In the genomic region with DNA sequence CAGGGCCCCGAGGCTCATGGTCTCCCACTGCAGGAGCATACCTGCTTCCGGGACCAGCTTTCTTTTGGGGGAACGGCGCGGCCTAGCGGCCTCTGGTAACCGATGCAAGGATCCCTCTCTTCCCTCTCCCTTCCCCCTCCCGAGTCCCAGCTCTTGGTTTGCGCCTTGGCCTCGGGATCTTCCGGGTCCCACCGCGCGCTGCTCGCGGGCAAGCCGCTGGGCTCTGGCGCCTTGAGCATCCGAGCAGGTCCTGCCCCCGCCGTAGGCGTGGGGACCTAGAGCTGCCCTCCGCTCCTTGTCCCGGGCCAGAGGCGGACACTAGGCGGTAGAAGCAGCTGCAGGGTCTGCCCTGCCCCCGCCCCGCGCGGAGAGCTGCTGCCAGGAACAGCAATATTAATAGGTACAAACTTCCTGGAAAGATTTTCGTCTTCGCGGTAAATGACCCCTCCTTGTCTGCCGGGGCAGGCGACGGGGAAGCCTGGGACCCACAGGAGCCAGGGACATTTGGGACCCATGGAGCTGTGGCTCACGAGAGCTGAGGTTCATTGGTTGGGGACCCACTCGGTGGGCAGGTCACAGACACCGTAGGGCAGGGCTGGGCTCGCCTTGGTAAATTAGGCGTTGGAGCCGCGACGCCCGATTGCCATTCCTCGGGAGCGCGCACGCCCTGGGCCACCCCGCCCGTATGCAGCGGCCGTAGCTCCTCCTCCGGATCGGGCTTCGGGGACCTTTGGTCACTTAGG, we compare ENCODE assay signal across 8 mouse cellular contexts. TPM values are rescaled to one million over a fixed set of nuclear protein-coding genes. Genes with fewer than 3 reads are reported as not detected.
DNase-seq lines count a peak whose midpoint lies in the region; ATAC-seq and TF ChIP-seq lines count a peak whose summit lies in the region.

No protein-coding gene starts in this region.

- ATAC-seq in forebrain, embryonic 12.5 days (ENCODE audit: low FRiP score): peak; percentile 90
- peak; percentile 91 for ATAC-seq in heart, postnatal 0 days (ENCODE audit: insufficient read depth, low read depth)
- peak; percentile 85 for ATAC-seq in liver, embryonic 14.5 days (ENCODE audit: insufficient read depth)
- ATAC-seq in stomach, embryonic 15.5 days (ENCODE audit: insufficient read depth, low FRiP score, low read depth): peak; percentile 85

- WGBS in forebrain, embryonic 12.5 days: under 1% methylated on average over 56 of the region's 56 CpGs
- WGBS in heart, postnatal 0 days: under 1% methylated on average over 56 of the region's 56 CpGs
- under 1% methylated on average over 56 of the region's 56 CpGs for WGBS in liver, embryonic 14.5 days (ENCODE audit: insufficient replicate concordance)
- WGBS in stomach, embryonic 15.5 days: under 1% methylated on average over 56 of the region's 56 CpGs

- TF ChIP-seq CTCF in E14TG2a.4 (conservative IDR thresholded peaks at IDR 0.05; ENCODE audit: low read length): peak; percentile 23
- peak; percentile 58 for TF ChIP-seq CTCF in heart, postnatal 0 days (IDR thresholded peaks at IDR 0.05; ENCODE audit: low read depth)
- peak; percentile 66 for TF ChIP-seq CTCF in liver, embryonic 14.5 days (IDR thresholded peaks at IDR 0.05; ENCODE audit: low read depth)

- H3K9me3 ChIP-seq in E14TG2a.4 (ENCODE audit: low read length): no peaks in the 10 kb centered on the region
- H3K9me3 ChIP-seq in forebrain, embryonic 12.5 days: 0 out of 2 replicates have a peak, but pooled peaks cover 4% of the 10 kb centered on the region
- H3K9me3 ChIP-seq in heart, postnatal 0 days (replicated peaks; ENCODE audit: control insufficient read depth, low read length): no peaks in the 10 kb centered on the region
- H3K9me3 ChIP-seq in liver, embryonic 14.5 days (ENCODE audit: control insufficient read depth, low read length): peaks cover 3% of the 10 kb centered on the region
- H3K9me3 ChIP-seq in stomach, embryonic 15.5 days: no peaks in the 10 kb centered on the region

- H3K4me3 ChIP-seq in E14TG2a.4 (replicated peaks; ENCODE audit: low read length): peak overlapping the region; percentile 90
- peak overlapping the region; percentile 56 for H3K4me3 ChIP-seq in forebrain, embryonic 12.5 days (replicated peaks)
- H3K4me3 ChIP-seq in heart, postnatal 0 days (ENCODE audit: low read depth, low read length): peak overlapping the region; percentile 71
- H3K4me3 ChIP-seq in liver, embryonic 14.5 days (ENCODE audit: insufficient read depth in 1 of 2, low read depth in 2 of 2, low read length in 2 of 2): peak overlapping the region; percentile 56 to 68
- H3K4me3 ChIP-seq in stomach, embryonic 15.5 days (replicated peaks): peak overlapping the region; percentile 62

- peak overlapping the region; percentile 68 for H3K9ac ChIP-seq in forebrain, embryonic 12.5 days
- H3K9ac ChIP-seq in heart, postnatal 0 days (replicated peaks; ENCODE audit: low read depth, low read length): peak overlapping the region; percentile 84
- peak overlapping the region; percentile 73 for H3K9ac ChIP-seq in liver, embryonic 14.5 days (replicated peaks)
- H3K9ac ChIP-seq in stomach, embryonic 15.5 days: peak overlapping the region; percentile 78

- DNase-seq in c-Kit-positive CD71-positive TER-119-positive erythroid progenitor cells, embryonic 14.5 days (ENCODE audit: low spot score): peak; percentile 73
- peak; percentile 94 for DNase-seq in heart, postnatal 0 days (ENCODE audit: low spot score)
- peak; percentile 90 to 93 for DNase-seq in kidney, postnatal 36 days
- DNase-seq in liver, embryonic 14.5 days (ENCODE audit: low read depth in 3 of 3, low spot score in 3 of 3): peak; percentile 62 to 68 (median 64)
- DNase-seq in neural tube, embryonic 10.5 days (ENCODE audit: extremely low spot score, low spot score): peak; percentile 89

- peak; percentile 80; the same call in 1 of the 2 replicates for TF ChIP-seq EP300 in heart, postnatal 0 days (IDR thresholded peaks at IDR 0.05; ENCODE audit: low read depth)
- TF ChIP-seq EP300 in liver, embryonic 14.5 days (IDR thresholded peaks at IDR 0.05; ENCODE audit: low read depth): 0 out of 2 replicates have a peak, but pooled peaks have one; percentile 10

- peaks cover 46% of the 10 kb centered on the region for H3K4me1 ChIP-seq in E14TG2a.4 (replicated peaks; ENCODE audit: low read depth, low read length)
- peaks cover 24% of the 10 kb centered on the region for H3K4me1 ChIP-seq in forebrain, embryonic 12.5 days
- H3K4me1 ChIP-seq in heart, postnatal 0 days (ENCODE audit: control insufficient read depth, insufficient read depth): peaks cover 17% of the 10 kb centered on the region
- H3K4me1 ChIP-seq in liver, embryonic 14.5 days (replicated peaks; ENCODE audit: control insufficient read depth in 2 of 2, insufficient read depth in 2 of 2, low read length in 1 of 2): 0 out of 4 replicates have a peak, but pooled peaks cover 0 to 7% of the 10 kb centered on the region in 2 experiments
- peaks cover 18% of the 10 kb centered on the region for H3K4me1 ChIP-seq in stomach, embryonic 15.5 days

- H3K36me3 ChIP-seq in E14TG2a.4 (ENCODE audit: insufficient read depth, low read length): no peaks in the 10 kb centered on the region
- no peaks in the 10 kb centered on the region for H3K36me3 ChIP-seq in forebrain, embryonic 12.5 days (replicated peaks)
- no peaks in the 10 kb centered on the region for H3K36me3 ChIP-seq in heart, postnatal 0 days (replicated peaks; ENCODE audit: control insufficient read depth, insufficient read depth, low read length)
- H3K36me3 ChIP-seq in liver, embryonic 14.5 days (replicated peaks; ENCODE audit: control insufficient read depth, insufficient read depth, low read depth): no peaks in the 10 kb centered on the region
- no peaks in the 10 kb centered on the region for H3K36me3 ChIP-seq in stomach, embryonic 15.5 days

- peak overlapping the region; percentile 86 for H3K27ac ChIP-seq in forebrain, embryonic 12.5 days
- H3K27ac ChIP-seq in heart, postnatal 0 days (ENCODE audit: low read depth): peak overlapping the region; percentile 98
- peak overlapping the region; percentile 46 for H3K27ac ChIP-seq in liver, embryonic 14.5 days
- peak overlapping the region; percentile 98 for H3K27ac ChIP-seq in stomach, embryonic 15.5 days

- H3K4me2 ChIP-seq in forebrain, embryonic 12.5 days: peak overlapping the region; percentile 95
- peak overlapping the region; percentile 92 for H3K4me2 ChIP-seq in heart, postnatal 0 days (ENCODE audit: low read depth, low read length)
- peak overlapping the region; percentile 93 for H3K4me2 ChIP-seq in liver, embryonic 14.5 days (ENCODE audit: low read depth)
- peak overlapping the region; percentile 89 for H3K4me2 ChIP-seq in stomach, embryonic 15.5 days

- peaks cover 39% of the 10 kb centered on the region for H3K27me3 ChIP-seq in E14TG2a.4 (ENCODE audit: insufficient read depth, low read length)
- 0 out of 2 replicates have a peak, but pooled peaks cover 8% of the 10 kb centered on the region for H3K27me3 ChIP-seq in forebrain, embryonic 12.5 days
- no peaks in the 10 kb centered on the region for H3K27me3 ChIP-seq in heart, postnatal 0 days (ENCODE audit: control insufficient read depth, insufficient read depth, low read length)
- H3K27me3 ChIP-seq in liver, embryonic 14.5 days (ENCODE audit: control insufficient read depth, insufficient read depth, low read length): no peaks in the 10 kb centered on the region; the same call in 1 of the 2 replicates
- no peaks in the 10 kb centered on the region for H3K27me3 ChIP-seq in stomach, embryonic 15.5 days (replicated peaks)

RNA-seq across cellular contexts. Expression of gene H3f3a, which starts 35.9 kb away (rescaled TPM):
- 3,507 and 3,679 TPM in 2 replicates for polyA plus RNA-seq in forebrain, embryonic 12.5 days (2016; fragmentation: Nextera tagmentation; extraction: Ambion mirVana)
- 1,123 and 1,337 TPM in 2 replicates for total RNA-seq in heart, postnatal 0 days (2014; rRNA removed; ENCODE audit: low replicate concordance)
- 1,661 and 1,734 TPM in 2 replicates for polyA plus RNA-seq in heart, postnatal 0 days (2015; fragmentation: Nextera tagmentation; extraction: Ambion mirVana)
- polyA plus RNA-seq in liver, embryonic 14.5 days (2012; rRNA removed): 529 and 1,021 TPM in 2 replicates
- 2,262 and 2,378 TPM in 2 replicates for polyA plus RNA-seq in liver, embryonic 14.5 days (2014; fragmentation: Nextera tagmentation; extraction: Ambion mirVana)
- 1,924 and 2,089 TPM in 2 replicates for polyA plus RNA-seq in stomach, embryonic 15.5 days (2015; fragmentation: Nextera tagmentation; extraction: Ambion mirVana)

RNA-seq across cellular contexts. Expression of gene Acbd3, which starts 52.0 kb away (rescaled TPM):
- 22.5 and 23.7 TPM in 2 replicates for polyA plus RNA-seq in forebrain, embryonic 12.5 days (2016; fragmentation: Nextera tagmentation; extraction: Ambion mirVana)
- total RNA-seq in heart, postnatal 0 days (2014; rRNA removed; ENCODE audit: low replicate concordance): 21.7 and 26.4 TPM in 2 replicates
- polyA plus RNA-seq in heart, postnatal 0 days (2015; fragmentation: Nextera tagmentation; extraction: Ambion mirVana): 13.2 and 13.5 TPM in 2 replicates
- 6.4 and 9.8 TPM in 2 replicates for polyA plus RNA-seq in liver, embryonic 14.5 days (2012; rRNA removed)
- polyA plus RNA-seq in liver, embryonic 14.5 days (2014; fragmentation: Nextera tagmentation; extraction: Ambion mirVana): 7.2 and 8.2 TPM in 2 replicates
- 23.7 and 23.9 TPM in 2 replicates for polyA plus RNA-seq in stomach, embryonic 15.5 days (2015; fragmentation: Nextera tagmentation; extraction: Ambion mirVana)

Comparison
In these comparisons a context has a peak if more than half of its experiments do, and no peak if none do; other contexts are left out.
1. Peak in every context shown above with its lines: DNase-seq, ATAC-seq, H3K4me3 ChIP-seq and H3K27ac ChIP-seq.
2. H3K27ac ChIP-seq: peak in every context shown above with its lines; median percentile 98 in heart, postnatal 0 days; 98 in stomach, embryonic 15.5 days; 86 in forebrain, embryonic 12.5 days; 46 in liver, embryonic 14.5 days.